Mouse (Mus musculus) liver, adult 2 months (tissue): ENCODE measurements around the gene 9330161L09Rik. TPM values are rescaled to one million over a fixed set of nuclear protein-coding genes. Genes with fewer than 3 reads are reported as not detected.

Experiments
- DNase-seq: peaks from one replicate; pipeline ENCODE4 v3.0.0-alpha.2; 2011; ENCODE audit warnings: low read depth, low spot score; ENCODE audit errors: extremely low read depth
- H3K27ac ChIP-seq: fragments of 200-500 bp; replicated peaks from 2 replicates; pipeline ENCODE4 v1.5.1; 2012; ENCODE audit warnings: low read depth, mild to moderate bottlenecking, control low read depth, inconsistent platforms, low read length; ENCODE audit not compliant: insufficient read depth
- H3K27me3 ChIP-seq: fragments of 200-500 bp; 2 replicates; pipeline ENCODE4 v1.6.1; 2012; ENCODE audit warnings: mild to moderate bottlenecking, moderate library complexity, low read length, inconsistent platforms; ENCODE audit not compliant: control insufficient read depth, insufficient read depth
- H3K36me3 ChIP-seq: fragments of 200-500 bp; 2 replicates; pipeline ENCODE4 v1.6.1; 2012; ENCODE audit warnings: low read length, inconsistent platforms; ENCODE audit not compliant: control insufficient read depth, insufficient read depth
- H3K4me1 ChIP-seq: fragments of 200-500 bp; 2 replicates; pipeline ENCODE4 v1.6.1; 2011; ENCODE audit warnings: low read length; ENCODE audit not compliant: control insufficient read depth, insufficient read depth
- H3K4me3 ChIP-seq: fragments of 200-500 bp; 2 replicates; pipeline ENCODE4 v1.5.1; 2011; ENCODE audit warnings: low read depth, mild to moderate bottlenecking, control low read depth, low read length, moderate library complexity; ENCODE audit not compliant: insufficient read depth
- H3K79me2 ChIP-seq: fragments of 200-500 bp; 2 replicates; pipeline ENCODE4 v1.6.1; 2012; ENCODE audit warnings: inconsistent platforms, mild to moderate bottlenecking, low read length, moderate library complexity; ENCODE audit not compliant: control insufficient read depth, insufficient read depth
- H3K9ac ChIP-seq: fragments of 200-500 bp; 2 replicates; pipeline ENCODE4 v1.6.1; 2012; ENCODE audit warnings: low read depth, mild to moderate bottlenecking, control low read depth, inconsistent platforms, low read length
- CTCF ChIP-seq: fragments of 200-500 bp; IDR thresholded peaks from 2 replicates; pipeline ENCODE4 v1.5.1; 2011; ENCODE audit warnings: low read depth, low read length, control low read depth
- POLR2A ChIP-seq: fragments of 200-500 bp; IDR thresholded peaks from 2 replicates; pipeline ENCODE4 v1.6.1; 2011; ENCODE audit warnings: low read length, control low read depth; ENCODE audit not compliant: insufficient read depth; ENCODE audit errors: extremely low read depth
- WGBS: fragments of 180-500 bp; shearing (Covaris S2); methylation state at CpG from one replicate; pipeline ENCODE4 v1.1.7; 2018; 5-methylcytosine and 5-hydroxymethylcytosine counted together
- polyA plus RNA-seq: library from polyadenylated mRNA; depleted of rRNA; stranded (reverse); fragments of >200 nt; gene quantifications from 2 replicates; pipeline ENCODE4 v1.2.3, GENCODE M21; 2012
- total RNA-seq: library from RNA; depleted of rRNA; stranded (reverse); fragments of >200 nt; gene quantifications from 2 replicates; pipeline ENCODE4 v1.2.3, GENCODE M21; 2014

Gene 9330161L09Rik
- total and polyA plus RNA-seq, 2 experiments: 0.20 to 0.46 TPM

DNA sequence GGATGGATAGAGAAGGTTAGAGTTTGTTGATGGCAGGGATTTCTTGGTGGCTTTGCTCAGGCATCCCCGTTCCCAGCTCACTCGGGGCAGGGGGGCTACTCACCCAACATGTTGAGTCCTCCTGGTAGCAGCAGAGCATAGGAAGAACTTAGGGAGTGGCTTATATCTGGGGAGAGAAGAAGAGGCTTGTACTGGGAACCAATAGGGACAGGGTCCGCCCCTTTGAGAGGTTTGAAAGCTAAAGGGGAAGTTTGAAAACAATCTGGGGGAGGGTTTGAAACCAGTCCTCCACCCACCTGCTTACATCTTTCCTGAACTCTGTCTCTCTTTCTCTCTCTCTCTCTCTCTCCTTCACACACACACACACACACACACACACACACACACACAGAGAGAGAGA is 35.9 kb upstream of the 9330161L09Rik start, which contains the start of gene Ifi27l2a:
Gene Ifi27l2a, minus strand, starts transcription at position 157 of the 400 bp plus-strand sequence.
- Histone ChIP-seq H3K4me3 (peak within 1 kb of the TSS; percentile 42), H3K27me3 (no peaks in the 10 kb centered on the region), H3K79me2 (no peaks in the 10 kb centered on the region), H3K27ac (no peak within 1 kb of the TSS), H3K4me1 (peaks cover 2% of the 10 kb centered on the region; the same call in 1 of the 2 replicates), H3K9ac (peak within 1 kb of the TSS; percentile 55), H3K36me3 (peaks cover 5% of the 10 kb centered on the region; the same call in 1 of the 2 replicates)
- DNase-seq: peak; percentile 17
- TF ChIP-seq POLR2A (no peak), CTCF (no peak)
- 53% methylated on average over 3 of the region's 3 CpGs for WGBS

DNA sequence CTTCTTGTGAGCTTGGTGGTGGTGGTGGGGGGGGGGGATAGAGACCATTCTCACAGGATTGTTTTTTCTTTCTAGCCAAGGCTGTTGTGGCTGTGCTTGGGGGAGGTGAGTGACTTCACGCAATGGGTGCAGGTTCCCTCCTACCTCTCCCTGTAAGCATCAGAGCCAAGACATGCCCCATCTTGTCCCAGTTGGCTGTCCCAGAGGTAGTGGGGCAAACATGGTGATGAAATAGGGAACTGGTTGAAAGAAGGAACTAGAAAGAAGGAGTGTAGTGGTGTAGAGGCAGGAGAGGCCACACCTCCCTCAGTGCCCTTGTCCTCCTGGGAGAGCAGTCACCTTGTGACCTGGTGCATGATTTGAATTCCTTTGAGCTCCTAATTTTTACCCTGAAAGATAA is 30.0 kb upstream of the 9330161L09Rik start:
- Histone ChIP-seq H3K36me3 (peaks cover 8% of the 10 kb centered on the region; the same call in 1 of the 2 replicates), H3K9ac (no peak overlapping the region), H3K27ac (no peak overlapping the region)

DNA sequence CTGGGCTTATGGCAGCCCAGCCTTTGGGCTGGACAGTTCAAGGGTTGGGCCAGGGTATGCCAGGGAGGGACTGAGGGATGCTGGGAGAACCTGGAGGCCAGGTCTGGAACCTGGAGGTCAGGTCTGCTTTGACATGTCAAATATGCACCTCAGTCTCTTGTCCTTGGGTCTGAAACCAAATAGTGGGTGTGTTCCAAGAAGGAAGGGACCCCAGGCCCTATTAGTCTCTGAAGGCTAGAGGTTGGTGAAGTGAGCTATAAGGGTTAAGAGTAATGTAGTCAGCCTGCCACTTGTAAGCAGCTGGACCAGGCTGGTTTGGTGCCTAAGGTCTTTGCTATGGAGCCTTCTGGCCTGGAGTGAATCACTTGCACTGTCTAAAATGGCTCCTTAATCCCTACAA is 27.2 kb upstream of the 9330161L09Rik start:
- Histone ChIP-seq H3K4me1 (0 out of 2 replicates have a peak, but pooled peaks cover 2% of the 10 kb centered on the region), H3K36me3 (peaks cover 5% of the 10 kb centered on the region; the same call in 1 of the 2 replicates), H3K27ac (peak overlapping the region; percentile 94), H3K27me3 (no peaks in the 10 kb centered on the region), H3K79me2 (no peaks in the 10 kb centered on the region), H3K4me3 (peak overlapping the region; percentile 44), H3K9ac (peak overlapping the region; percentile 78)
- TF ChIP-seq CTCF (no peak), POLR2A (no peak)
- DNase-seq: no peak

More for the DNA sequence above, 30.0 kb upstream of the 9330161L09Rik start:
- DNase-seq: peak; percentile 34
- Histone ChIP-seq H3K79me2 (no peaks in the 10 kb centered on the region), H3K4me3 (no peak overlapping the region), H3K27me3 (no peaks in the 10 kb centered on the region), H3K4me1 (peaks cover 4% of the 10 kb centered on the region; the same call in 1 of the 2 replicates)
- TF ChIP-seq CTCF: no peak
- TF ChIP-seq POLR2A: no peak
- WGBS: 85% methylated on average over 1 of the region's 1 CpGs

DNA sequence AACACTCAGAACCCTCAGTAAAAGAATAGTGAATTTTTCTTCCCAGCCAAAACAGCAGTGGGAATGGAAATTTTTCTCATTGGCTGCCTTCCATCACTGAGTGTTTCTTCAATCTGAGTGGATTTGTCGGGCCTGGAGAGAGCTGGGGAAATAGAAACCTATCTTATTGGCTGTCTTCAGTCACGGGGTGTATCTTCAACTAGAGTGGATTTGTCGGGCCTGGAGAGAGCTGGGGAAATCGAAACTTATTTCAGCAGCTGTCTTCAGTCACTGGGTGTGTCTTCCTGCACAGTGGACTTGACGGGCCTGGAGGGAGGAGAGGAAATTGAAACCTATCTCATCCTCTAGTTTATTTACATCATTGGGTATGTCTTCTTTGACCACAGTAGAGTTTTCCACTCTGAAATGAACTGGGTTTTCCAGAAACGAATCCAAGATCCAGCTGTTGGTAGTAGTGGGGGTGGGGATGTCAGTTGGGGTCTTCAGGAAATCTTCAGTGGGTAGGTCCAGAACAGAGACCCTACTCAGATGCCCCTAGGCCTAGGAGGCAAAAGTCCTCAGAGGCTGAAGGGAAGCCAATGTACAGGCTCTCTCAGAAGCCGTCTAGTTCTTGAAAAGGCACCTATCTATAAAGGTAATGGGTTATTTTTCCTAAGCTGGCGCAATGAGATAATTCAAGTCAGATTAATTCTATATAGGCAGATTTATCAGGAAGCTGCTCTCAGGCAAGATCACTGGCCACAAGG is 26.5 kb upstream of the 9330161L09Rik start, which contains the start of gene Ifi27:
Gene Ifi27, plus strand, starts transcription at position 226 of the 746 bp plus-strand sequence.
- Histone ChIP-seq H3K9ac (peak within 1 kb of the TSS; percentile 78), H3K79me2 (no peaks in the 10 kb centered on the region), H3K27ac (peak within 1 kb of the TSS; percentile 94), H3K4me1 (0 out of 2 replicates have a peak, but pooled peaks cover 2% of the 10 kb centered on the region), H3K4me3 (peak within 1 kb of the TSS; percentile 44), H3K27me3 (no peaks in the 10 kb centered on the region), H3K36me3 (peaks cover 5% of the 10 kb centered on the region; the same call in 1 of the 2 replicates)
- TF ChIP-seq CTCF (no peak), POLR2A (no peak)
- WGBS: 53% methylated on average over 8 of the region's 8 CpGs
- DNase-seq: peak; percentile 87

DNA sequence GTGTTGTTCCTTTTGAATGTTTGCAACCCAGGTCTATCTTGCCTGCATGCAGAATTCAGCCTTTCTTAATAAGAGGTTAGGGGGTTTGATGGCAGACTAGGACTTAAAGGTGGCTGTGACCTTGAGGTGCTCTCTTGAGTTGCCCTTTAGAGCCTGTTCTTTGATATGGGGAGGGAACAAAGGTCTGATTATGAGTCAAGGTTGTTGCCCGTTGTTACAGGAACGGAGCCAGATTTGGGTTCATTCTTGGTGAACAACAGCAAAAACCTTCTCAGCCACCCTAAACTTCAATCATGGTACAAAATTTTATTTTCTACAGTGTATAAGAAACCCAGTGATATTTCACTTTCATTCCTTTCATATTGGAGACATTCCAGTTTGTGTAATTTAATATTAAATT is 25.8 kb upstream of the 9330161L09Rik start:
- peak; percentile 83 for DNase-seq
- no peaks in the 10 kb centered on the region for H3K79me2 ChIP-seq
- 26% methylated on average over 2 of the region's 2 CpGs for WGBS
- no peaks in the 10 kb centered on the region for H3K27me3 ChIP-seq
- H3K36me3 ChIP-seq: peaks cover 3% of the 10 kb centered on the region; the same call in 1 of the 2 replicates
- H3K27ac ChIP-seq: peak overlapping the region; percentile 57
- no peak overlapping the region for H3K9ac ChIP-seq
- no peak overlapping the region for H3K4me3 ChIP-seq
- TF ChIP-seq POLR2A (no peak), CTCF (no peak)
- H3K4me1 ChIP-seq: 0 out of 2 replicates have a peak, but pooled peaks cover 2% of the 10 kb centered on the region
